Mouse (Mus musculus) adrenal gland, adult 8-10 months (tissue): ENCODE results near the gene 4930556J24Rik. TPM values are rescaled to one million over a fixed set of nuclear protein-coding genes. Genes with fewer than 3 reads are reported as not detected.
"Not testable (repeated sequence)": the region's sequence is repeated elsewhere in the genome, so short reads cannot be mapped to it uniquely, and the experiment has no call there.

Experiments used
- DNase-seq: peaks from one replicate; pipeline ENCODE4 v3.0.0; 2022
- total RNA-seq, 4 experiments: library from RNA; stranded (reverse); gene quantifications; 2 replicates each; pipeline ENCODE4 v1.2.4; 2022

Gene 4930556J24Rik
- total RNA-seq, 4 experiments from 2014 or later, result not detected

- DNase-seq, result no peak
These were observed 3.5 kb downstream of the 4930556J24Rik start for GRCm38 (mm10) chr11:3973081-3973480.

- DNase-seq, result no peak
These were observed 6.2 kb downstream of the 4930556J24Rik start for GRCm38 (mm10) chr11:3970361-3970760.

GRCm38 (mm10) chr11:3969837-3970236, 6.7 kb downstream of the 4930556J24Rik start:
- no peak for DNase-seq

- no peak for DNase-seq
These were observed 12.0 kb downstream of the 4930556J24Rik start for GRCm38 (mm10) chr11:3964416-3965172.

GRCm38 (mm10) chr11:3963610-3964415, 12.8 kb downstream of the 4930556J24Rik start, which contains the start of gene Pes1:
Gene Pes1, plus strand, starts transcription at chr11:3963975.
- DNase-seq, result peak; percentile 72

- DNase-seq, result peak; percentile 6
These were observed 13.4 kb downstream of the 4930556J24Rik start for GRCm38 (mm10) chr11:3963155-3963554.

GRCm38 (mm10) chr11:3961761-3962160, 14.8 kb downstream of the 4930556J24Rik start:
- no peak for DNase-seq

GRCm38 (mm10) chr11:3960901-3961300, 15.7 kb downstream of the 4930556J24Rik start:
- no peak for DNase-seq

- not testable (repeated sequence) for DNase-seq
These were observed 21.2 kb downstream of the 4930556J24Rik start for GRCm38 (mm10) chr11:3955371-3955770.

- not testable (repeated sequence) for DNase-seq
These were observed 21.7 kb downstream of the 4930556J24Rik start for GRCm38 (mm10) chr11:3954876-3955275.

GRCm38 (mm10) chr11:3946386-3946785, 30.2 kb downstream of the 4930556J24Rik start:
- DNase-seq, result no peak

GRCm38 (mm10) chr11:3941371-3941770, 35.2 kb downstream of the 4930556J24Rik start:
- no peak for DNase-seq

- DNase-seq, result no peak
These were observed 39.2 kb downstream of the 4930556J24Rik start for GRCm38 (mm10) chr11:3937321-3937874.

GRCm38 (mm10) chr11:3936318-3936717, 40.3 kb downstream of the 4930556J24Rik start:
- no peak for DNase-seq

GRCm38 (mm10) chr11:3935135-3935534, 41.4 kb downstream of the 4930556J24Rik start:
- no peak for DNase-seq

- DNase-seq, result no peak
These were observed 42.8 kb downstream of the 4930556J24Rik start for GRCm38 (mm10) chr11:3933756-3934285.

- peak; percentile 91 for DNase-seq
These were observed 44.9 kb downstream of the 4930556J24Rik start, which contains the start of gene Tcn2 for GRCm38 (mm10) chr11:3931511-3932211. Gene Tcn2, minus strand, starts transcription at chr11:3932159.

GRCm38 (mm10) chr11:3930931-3931330, 45.6 kb downstream of the 4930556J24Rik start:
- no peak for DNase-seq

- DNase-seq, result no peak
These were observed 46.6 kb downstream of the 4930556J24Rik start for GRCm38 (mm10) chr11:3930019-3930418.

GRCm38 (mm10) chr11:3925916-3926315, 50.7 kb downstream of the 4930556J24Rik start:
- no peak for DNase-seq

GRCm38 (mm10) chr11:3922731-3923130, 53.8 kb downstream of the 4930556J24Rik start:
- no peak for DNase-seq

- DNase-seq, result no peak
These were observed 54.5 kb downstream of the 4930556J24Rik start for GRCm38 (mm10) chr11:3922115-3922514.
